Comparison of ENCODE assay signal across 10 mouse cellular contexts in genomic region chr12:50697492-50697891, GRCm38 (mm10). TPM values are rescaled to one million over a fixed set of nuclear protein-coding genes. Genes with fewer than 3 reads are reported as not detected.
A peak's percentile ranks its signal among the peaks of the same experiment; 100 is the strongest.
DNase-seq lines count a peak whose midpoint lies in the region; ATAC-seq lines count a peak whose summit lies in the region.
"Had no signal": no experiment of that assay in that cellular context is flagged by ENCODE, and none has a peak within 500 bp of the region (broad histone marks: within the 10 kb centered on the region; RNA-seq: fewer than 3 reads in every experiment).

No protein-coding gene starts in this region.

- H3K4me2 ChIP-seq in embryonic facial prominence, embryonic 11.5 days (ENCODE audit: low read depth, low read length) = no peak overlapping the region
- H3K4me2 ChIP-seq in kidney, embryonic 15.5 days = no peak overlapping the region
- no peak overlapping the region for H3K4me2 ChIP-seq in midbrain, embryonic 15.5 days
- H3K4me2 ChIP-seq: embryonic facial prominence, embryonic 15.5 days had no signal

- WGBS in embryonic facial prominence, embryonic 11.5 days = 17% methylated on average over 3 of the region's 3 CpGs
- WGBS in embryonic facial prominence, embryonic 10.5 days = 26% methylated on average over 3 of the region's 3 CpGs
- 12% methylated on average over 3 of the region's 3 CpGs for WGBS in kidney, embryonic 15.5 days
- WGBS in midbrain, embryonic 15.5 days = 9% methylated on average over 3 of the region's 3 CpGs

- H3K9ac ChIP-seq in embryonic facial prominence, embryonic 11.5 days (replicated peaks; ENCODE audit: low read length) = no peak overlapping the region
- no peak overlapping the region for H3K9ac ChIP-seq in kidney, embryonic 15.5 days
- H3K9ac ChIP-seq in midbrain, embryonic 15.5 days = no peak overlapping the region
- H3K9ac ChIP-seq: embryonic facial prominence, embryonic 15.5 days had no signal

- H3K27me3 ChIP-seq in embryonic facial prominence, embryonic 11.5 days (ENCODE audit: control insufficient read depth, insufficient read depth, low read length) = no peaks in the 10 kb centered on the region
- no peaks in the 10 kb centered on the region for H3K27me3 ChIP-seq in embryonic facial prominence, embryonic 10.5 days (replicated peaks; ENCODE audit: low read depth, poor library complexity, severe bottlenecking)
- H3K27me3 ChIP-seq in kidney, embryonic 15.5 days = no peaks in the 10 kb centered on the region
- H3K27me3 ChIP-seq in midbrain, embryonic 15.5 days (replicated peaks) = no peaks in the 10 kb centered on the region
- H3K27me3 ChIP-seq: CH12.LX; embryonic facial prominence, embryonic 15.5 days had no signal

- H3K9me3 ChIP-seq in embryonic facial prominence, embryonic 11.5 days (replicated peaks; ENCODE audit: control insufficient read depth, low read length) = no peaks in the 10 kb centered on the region
- H3K9me3 ChIP-seq in embryonic facial prominence, embryonic 10.5 days = no peaks in the 10 kb centered on the region
- H3K9me3 ChIP-seq in kidney, embryonic 15.5 days (replicated peaks) = no peaks in the 10 kb centered on the region
- no peaks in the 10 kb centered on the region for H3K9me3 ChIP-seq in midbrain, embryonic 15.5 days
- H3K9me3 ChIP-seq: embryonic facial prominence, embryonic 15.5 days had no signal

- H3K4me3 ChIP-seq in embryonic facial prominence, embryonic 11.5 days (ENCODE audit: low read depth, low read length) = no peak overlapping the region
- H3K4me3 ChIP-seq in embryonic facial prominence, embryonic 10.5 days = no peak overlapping the region
- H3K4me3 ChIP-seq in kidney, embryonic 15.5 days (replicated peaks) = no peak overlapping the region
- H3K4me3 ChIP-seq in midbrain, embryonic 15.5 days = no peak overlapping the region
- H3K4me3 ChIP-seq: embryonic facial prominence, embryonic 15.5 days had no signal

- H3K27ac ChIP-seq in embryonic facial prominence, embryonic 11.5 days (replicated peaks; ENCODE audit: low read depth, low read length) = no peak overlapping the region
- no peak overlapping the region for H3K27ac ChIP-seq in embryonic facial prominence, embryonic 10.5 days (replicated peaks)
- H3K27ac ChIP-seq in kidney, embryonic 15.5 days = no peak overlapping the region
- no peak overlapping the region for H3K27ac ChIP-seq in midbrain, embryonic 15.5 days
- H3K27ac ChIP-seq: embryonic facial prominence, embryonic 15.5 days had no signal

- no peaks in the 10 kb centered on the region for H3K36me3 ChIP-seq in embryonic facial prominence, embryonic 11.5 days (replicated peaks; ENCODE audit: control insufficient read depth, insufficient read depth, low read depth, low read length)
- H3K36me3 ChIP-seq in embryonic facial prominence, embryonic 10.5 days (replicated peaks) = no peaks in the 10 kb centered on the region
- H3K36me3 ChIP-seq in kidney, embryonic 15.5 days = no peaks in the 10 kb centered on the region
- H3K36me3 ChIP-seq in midbrain, embryonic 15.5 days (replicated peaks) = no peaks in the 10 kb centered on the region
- H3K36me3 ChIP-seq: embryonic facial prominence, embryonic 15.5 days had no signal

- no peaks in the 10 kb centered on the region for H3K4me1 ChIP-seq in embryonic facial prominence, embryonic 11.5 days (ENCODE audit: control insufficient read depth, insufficient read depth, low read length)
- peaks cover 15% of the 10 kb centered on the region for H3K4me1 ChIP-seq in embryonic facial prominence, embryonic 10.5 days
- H3K4me1 ChIP-seq in kidney, embryonic 15.5 days = no peaks in the 10 kb centered on the region
- no peaks in the 10 kb centered on the region for H3K4me1 ChIP-seq in midbrain, embryonic 15.5 days
- H3K4me1 ChIP-seq: embryonic facial prominence, embryonic 15.5 days had no signal

- peak; percentile 63 for DNase-seq in embryonic facial prominence, embryonic 11.5 days (ENCODE audit: low spot score)
- DNase-seq in embryonic facial prominence, embryonic 10.5 days (ENCODE audit: low spot score) = no peak
- peak; percentile 54 for DNase-seq in right cerebral cortex, adult 18-20 months
- DNase-seq in right cerebral cortex, postnatal 14 days = no peak
- DNase-seq in thymus, adult 18-20 months = no peak
- no peak for DNase-seq in spleen, adult 18-20 months

- no peak for ATAC-seq in embryonic facial prominence, embryonic 11.5 days (replicated peaks; ENCODE audit: insufficient number of reproducible peaks, low FRiP score, low TSS enrichment, low read depth)
- 0 out of 2 replicates have a peak, but pooled peaks have one; percentile 54 for ATAC-seq in kidney, embryonic 15.5 days (replicated peaks; ENCODE audit: low FRiP score)
- ATAC-seq in midbrain, embryonic 15.5 days (replicated peaks) = peak; percentile 90

RNA-seq across cellular contexts. Expression of gene Prkd1, which starts 48.6 kb away (rescaled TPM):
- 6.7 and 7.3 TPM in 2 replicates for polyA plus RNA-seq in embryonic facial prominence, embryonic 11.5 days (2014; fragmentation: Nextera tagmentation; extraction: Ambion mirVana)
- 5.2 and 5.6 TPM in 2 replicates for polyA plus RNA-seq in embryonic facial prominence, embryonic 10.5 days (2016; fragmentation: Nextera tagmentation; extraction: Ambion mirVana)
- 4.6 and 4.7 TPM in 2 replicates for polyA plus RNA-seq in kidney, embryonic 15.5 days (2015; fragmentation: Nextera tagmentation; extraction: Ambion mirVana)
- polyA plus RNA-seq in midbrain, embryonic 15.5 days (2015; fragmentation: Nextera tagmentation; extraction: Ambion mirVana) = 2.1 and 2.3 TPM in 2 replicates

Comparison
In these comparisons a context has a peak if more than half of its experiments do, and no peak if none do; other contexts are left out.
1. DNase-seq: peak in embryonic facial prominence, embryonic 11.5 days (single experiment) and right cerebral cortex, adult 18-20 months (single experiment); none in embryonic facial prominence, embryonic 10.5 days (single experiment), right cerebral cortex, postnatal 14 days (single experiment), thymus, adult 18-20 months (0 of 2) and spleen, adult 18-20 months (0 of 2).